11 mouse cellular contexts compared by ENCODE assay signal in genomic region chr6:54752076-54752475, GRCm38 (mm10).
DNase-seq lines count a peak whose midpoint lies in the region; ATAC-seq lines count a peak whose summit lies in the region.
"Had no signal": no experiment of that assay in that cellular context is flagged by ENCODE, and none has a peak within 500 bp of the region (broad histone marks: within the 10 kb centered on the region; RNA-seq: fewer than 3 reads in every experiment).

No protein-coding gene starts in this region.

- WGBS in heart, embryonic 15.5 days: 35% methylated on average over 3 of the region's 3 CpGs
- 45% methylated on average over 3 of the region's 3 CpGs for WGBS in heart, embryonic 10.5 days
- 71% methylated on average over 3 of the region's 3 CpGs for WGBS in hindbrain, embryonic 10.5 days
- WGBS in hindbrain, embryonic 14.5 days: 66% methylated on average over 3 of the region's 3 CpGs

- no peaks in the 10 kb centered on the region for H3K4me1 ChIP-seq in heart, embryonic 15.5 days (replicated peaks)
- no peaks in the 10 kb centered on the region for H3K4me1 ChIP-seq in heart, embryonic 10.5 days
- no peaks in the 10 kb centered on the region for H3K4me1 ChIP-seq in hindbrain, embryonic 10.5 days (replicated peaks)
- H3K4me1 ChIP-seq in hindbrain, embryonic 14.5 days (replicated peaks; ENCODE audit: control insufficient read depth, insufficient read depth, low read length): no peaks in the 10 kb centered on the region

- no peaks in the 10 kb centered on the region for H3K9me3 ChIP-seq in heart, embryonic 15.5 days (replicated peaks)
- no peaks in the 10 kb centered on the region for H3K9me3 ChIP-seq in heart, embryonic 10.5 days
- no peaks in the 10 kb centered on the region for H3K9me3 ChIP-seq in hindbrain, embryonic 10.5 days
- no peaks in the 10 kb centered on the region for H3K9me3 ChIP-seq in hindbrain, embryonic 14.5 days (ENCODE audit: control insufficient read depth, low read length)
- H3K9me3 ChIP-seq: heart, embryonic 12.5 days had no signal

- H3K4me3 ChIP-seq in heart, embryonic 15.5 days: no peak overlapping the region
- no peak overlapping the region for H3K4me3 ChIP-seq in heart, embryonic 10.5 days
- H3K4me3 ChIP-seq in hindbrain, embryonic 10.5 days: no peak overlapping the region
- H3K4me3 ChIP-seq in hindbrain, embryonic 14.5 days (replicated peaks; ENCODE audit: low read length): no peak overlapping the region
- H3K4me3 ChIP-seq: heart, embryonic 12.5 days had no signal

- ATAC-seq in heart, embryonic 15.5 days (replicated peaks; ENCODE audit: insufficient number of reproducible peaks, insufficient read depth, low FRiP score, low read depth): no peak
- ATAC-seq in hindbrain, embryonic 14.5 days (ENCODE audit: low FRiP score): no peak
- ATAC-seq: intestine, embryonic 16.5 days had no signal

- H3K36me3 ChIP-seq in heart, embryonic 15.5 days: no peaks in the 10 kb centered on the region
- H3K36me3 ChIP-seq in heart, embryonic 10.5 days: no peaks in the 10 kb centered on the region
- no peaks in the 10 kb centered on the region for H3K36me3 ChIP-seq in hindbrain, embryonic 10.5 days
- H3K36me3 ChIP-seq in hindbrain, embryonic 14.5 days (replicated peaks; ENCODE audit: control insufficient read depth, insufficient read depth): no peaks in the 10 kb centered on the region
- H3K36me3 ChIP-seq: heart, embryonic 12.5 days had no signal

- H3K27me3 ChIP-seq in heart, embryonic 15.5 days: no peaks in the 10 kb centered on the region
- peaks cover 5% of the 10 kb centered on the region; the same call in 1 of the 2 replicates for H3K27me3 ChIP-seq in heart, embryonic 10.5 days (ENCODE audit: insufficient read depth, poor library complexity, severe bottlenecking)
- H3K27me3 ChIP-seq in hindbrain, embryonic 10.5 days (ENCODE audit: insufficient read depth, poor library complexity, severe bottlenecking): no peaks in the 10 kb centered on the region
- no peaks in the 10 kb centered on the region for H3K27me3 ChIP-seq in hindbrain, embryonic 14.5 days (ENCODE audit: control insufficient read depth, insufficient read depth, low read length)

- H3K4me2 ChIP-seq in heart, embryonic 15.5 days: no peak overlapping the region
- no peak overlapping the region for H3K4me2 ChIP-seq in hindbrain, embryonic 14.5 days (replicated peaks)
- H3K4me2 ChIP-seq: heart, embryonic 12.5 days had no signal

- H3K27ac ChIP-seq in heart, embryonic 15.5 days: peak overlapping the region; percentile 34; the same call in 1 of the 2 replicates
- no peak overlapping the region for H3K27ac ChIP-seq in heart, embryonic 10.5 days
- no peak overlapping the region for H3K27ac ChIP-seq in hindbrain, embryonic 10.5 days
- no peak overlapping the region for H3K27ac ChIP-seq in hindbrain, embryonic 14.5 days
- H3K27ac ChIP-seq: liver, embryonic 14.5 days had no signal

- H3K9ac ChIP-seq in heart, embryonic 15.5 days: no peak overlapping the region
- no peak overlapping the region for H3K9ac ChIP-seq in hindbrain, embryonic 14.5 days
- H3K9ac ChIP-seq: heart, embryonic 12.5 days; liver, embryonic 14.5 days had no signal

- no peak for DNase-seq in heart, embryonic 10.5 days (ENCODE audit: low spot score)
- peak; percentile 52 for DNase-seq in 3T3-L1 (ENCODE audit: low read depth, low spot score)
- DNase-seq in Muller cell, postnatal 12 days (ENCODE audit: inconsistent ontology term): peak; percentile 43
- peak; percentile 53 for DNase-seq in lung, postnatal 25 days (ENCODE audit: low spot score)
- no peak for DNase-seq in hindbrain, embryonic 10.5 days (ENCODE audit: low spot score)
- no peak for DNase-seq in kidney, adult 11 months
- no peak for DNase-seq in hindbrain, embryonic 14.5 days (ENCODE audit: low spot score)

Comparison
In these comparisons a context has a peak if more than half of its experiments do, and no peak if none do; other contexts are left out.
1. DNase-seq: peak in 3T3-L1 (single experiment), Muller cell, postnatal 12 days (single experiment) and lung, postnatal 25 days (single experiment); none in heart, embryonic 10.5 days (single experiment), hindbrain, embryonic 10.5 days (single experiment), kidney, adult 11 months (single experiment) and hindbrain, embryonic 14.5 days (single experiment).